Mouse (Mus musculus): ENCODE measurements around the gene Apon. TPM values are rescaled to one million over a fixed set of nuclear protein-coding genes. Genes with fewer than 3 reads are reported as not detected.

The Apon gene
- polyA plus RNA-seq, 1 experiment from 2014 or later: 0.70 TPM

DNA sequence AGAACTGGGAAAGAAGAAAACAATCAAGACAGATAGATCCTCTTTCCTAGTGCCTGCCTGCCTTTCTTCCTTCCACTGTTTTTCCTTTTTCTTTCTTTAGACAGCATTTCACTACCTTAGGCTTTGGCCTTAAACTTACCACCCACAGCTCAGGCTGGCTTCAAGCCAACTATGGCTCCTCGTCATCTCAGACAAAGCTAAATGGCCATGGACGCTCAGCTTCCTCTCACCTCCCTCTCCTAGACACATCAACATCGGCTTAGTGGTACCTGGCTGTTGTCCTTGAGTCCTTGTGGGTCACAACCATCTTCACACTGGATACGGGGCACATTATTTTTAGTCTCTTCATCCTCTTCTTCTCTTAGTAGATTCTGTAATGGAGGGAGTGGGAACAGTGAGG is 43.3 kb downstream of the Apon start:
- H3K4me2 ChIP-seq (replicated peaks; ENCODE audit: low read depth, low read length): no peak overlapping the region
- WGBS: 80% methylated on average over 4 of the region's 4 CpGs
- 0 out of 2 replicates have a peak overlapping the region, but pooled peaks have one; percentile 0 for H3K9ac ChIP-seq (ENCODE audit: low read depth, low read length)
- no peak for ATAC-seq (ENCODE audit: low FRiP score, low TSS enrichment)
- H3K36me3 ChIP-seq (ENCODE audit: control insufficient read depth, insufficient read depth, low read length): no peaks in the 10 kb centered on the region
- no peaks in the 10 kb centered on the region for H3K9me3 ChIP-seq (ENCODE audit: control insufficient read depth, low read length)
- peaks cover 2% of the 10 kb centered on the region; the same call in 1 of the 2 replicates for H3K4me1 ChIP-seq (ENCODE audit: control insufficient read depth, insufficient read depth, low read length)
- no peaks in the 10 kb centered on the region for H3K27me3 ChIP-seq (ENCODE audit: control insufficient read depth, insufficient read depth, low read length)
- H3K27ac ChIP-seq (ENCODE audit: low read depth, low read length): no peak overlapping the region
- no peak overlapping the region for H3K4me3 ChIP-seq (ENCODE audit: low read length)

GRCm38 (mm10) chr10:128297622-128298021 is 43.7 kb downstream of the Apon start:
- Histone ChIP-seq H3K9me3 (ENCODE audit: control insufficient read depth, low read length) (no peaks in the 10 kb centered on the region), H3K27ac (ENCODE audit: low read depth, low read length) (no peak overlapping the region), H3K9ac (ENCODE audit: low read depth, low read length) (0 out of 2 replicates have a peak overlapping the region, but pooled peaks have one; percentile 0), H3K4me3 (ENCODE audit: low read length) (no peak overlapping the region), H3K27me3 (ENCODE audit: control insufficient read depth, insufficient read depth, low read length) (no peaks in the 10 kb centered on the region), H3K4me2 (replicated peaks; ENCODE audit: low read depth, low read length) (no peak overlapping the region), H3K4me1 (ENCODE audit: control insufficient read depth, insufficient read depth, low read length) (peaks cover 4% of the 10 kb centered on the region; the same call in 1 of the 2 replicates), H3K36me3 (ENCODE audit: control insufficient read depth, insufficient read depth, low read length) (no peaks in the 10 kb centered on the region)
- WGBS: 73% methylated on average over 11 of the region's 11 CpGs
- no peak for ATAC-seq (ENCODE audit: low FRiP score, low TSS enrichment)

DNA sequence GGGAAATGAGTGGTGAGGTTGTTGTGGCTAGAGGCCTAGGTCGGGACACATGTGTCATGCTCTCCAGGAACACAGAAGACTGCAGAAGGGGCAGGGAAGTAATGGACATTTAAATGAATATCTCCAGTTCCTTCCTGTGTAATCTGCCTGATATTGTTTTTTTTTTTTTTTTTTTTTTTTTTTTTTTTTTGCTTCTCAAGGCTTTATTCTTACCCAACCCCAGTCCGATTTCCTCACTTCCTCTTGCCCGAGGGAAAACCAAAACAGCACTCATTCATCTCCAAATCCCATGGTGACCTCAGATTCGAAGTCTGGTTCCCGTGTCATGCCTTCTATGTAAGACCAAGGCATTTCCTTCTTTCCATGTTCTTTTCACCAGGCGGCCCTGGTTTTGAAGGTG is 44.3 kb downstream of the Apon start:
- H3K36me3 ChIP-seq (ENCODE audit: control insufficient read depth, insufficient read depth, low read length): no peaks in the 10 kb centered on the region
- H3K4me1 ChIP-seq (ENCODE audit: control insufficient read depth, insufficient read depth, low read length): peaks cover 4% of the 10 kb centered on the region; the same call in 1 of the 2 replicates
- H3K4me3 ChIP-seq (ENCODE audit: low read length): no peak overlapping the region
- H3K27me3 ChIP-seq (ENCODE audit: control insufficient read depth, insufficient read depth, low read length): no peaks in the 10 kb centered on the region
- no peak overlapping the region for H3K9ac ChIP-seq (ENCODE audit: low read depth, low read length)
- H3K9me3 ChIP-seq (ENCODE audit: control insufficient read depth, low read length): no peaks in the 10 kb centered on the region
- H3K4me2 ChIP-seq (replicated peaks; ENCODE audit: low read depth, low read length): no peak overlapping the region
- no peak for ATAC-seq (ENCODE audit: low FRiP score, low TSS enrichment)
- H3K27ac ChIP-seq (ENCODE audit: low read depth, low read length): no peak overlapping the region
- 71% methylated on average over 6 of the region's 6 CpGs for WGBS

- peaks cover 5% of the 10 kb centered on the region for H3K4me1 ChIP-seq (ENCODE audit: control insufficient read depth, insufficient read depth, low read length)
- H3K27ac ChIP-seq (ENCODE audit: low read depth, low read length): no peak within 1 kb of the TSS
- H3K9me3 ChIP-seq (ENCODE audit: control insufficient read depth, low read length): no peaks in the 10 kb centered on the region
- ATAC-seq (ENCODE audit: low FRiP score, low TSS enrichment): no peak
- no peaks in the 10 kb centered on the region for H3K27me3 ChIP-seq (ENCODE audit: control insufficient read depth, insufficient read depth, low read length)
- 0 out of 2 replicates have a peak within 1 kb of the TSS, but pooled peaks have one; percentile 0 for H3K9ac ChIP-seq (ENCODE audit: low read depth, low read length)
- 82% methylated on average over 11 of the region's 11 CpGs for WGBS
- no peak within 1 kb of the TSS for H3K4me2 ChIP-seq (replicated peaks; ENCODE audit: low read depth, low read length)
- no peaks in the 10 kb centered on the region for H3K36me3 ChIP-seq (ENCODE audit: control insufficient read depth, insufficient read depth, low read length)
- no peak within 1 kb of the TSS for H3K4me3 ChIP-seq (ENCODE audit: low read length)
These were observed 44.8 kb downstream of the Apon start, which contains the start of gene Il23a for GRCm38 (mm10) chr10:128298702-128299171. Gene Il23a (minus strand): TSS chr10:128298752.

GRCm38 (mm10) chr10:128302357-128302756 is 48.5 kb downstream of the Apon start:
- H3K36me3 ChIP-seq (ENCODE audit: control insufficient read depth, insufficient read depth, low read length): peaks cover 2% of the 10 kb centered on the region; the same call in 1 of the 2 replicates
- no peak for ATAC-seq (ENCODE audit: low FRiP score, low TSS enrichment)
- peak overlapping the region; percentile 53 for H3K4me3 ChIP-seq (ENCODE audit: low read length)
- H3K4me1 ChIP-seq (ENCODE audit: control insufficient read depth, insufficient read depth, low read length): peaks cover 13% of the 10 kb centered on the region
- H3K27me3 ChIP-seq (ENCODE audit: control insufficient read depth, insufficient read depth, low read length): no peaks in the 10 kb centered on the region
- H3K27ac ChIP-seq (ENCODE audit: low read depth, low read length): peak overlapping the region; percentile 96
- H3K4me2 ChIP-seq (replicated peaks; ENCODE audit: low read depth, low read length): peak overlapping the region; percentile 61
- WGBS: 36% methylated on average over 3 of the region's 3 CpGs
- H3K9me3 ChIP-seq (ENCODE audit: control insufficient read depth, low read length): no peaks in the 10 kb centered on the region
- peak overlapping the region; percentile 77 for H3K9ac ChIP-seq (ENCODE audit: low read depth, low read length)

GRCm38 (mm10) chr10:128302785-128303125 is 48.9 kb downstream of the Apon start:
- H3K36me3 ChIP-seq (ENCODE audit: control insufficient read depth, insufficient read depth, low read length): peaks cover 2% of the 10 kb centered on the region; the same call in 1 of the 2 replicates
- peak overlapping the region; percentile 77 for H3K9ac ChIP-seq (ENCODE audit: low read depth, low read length)
- H3K4me2 ChIP-seq (replicated peaks; ENCODE audit: low read depth, low read length): peak overlapping the region; percentile 61
- no peaks in the 10 kb centered on the region for H3K27me3 ChIP-seq (ENCODE audit: control insufficient read depth, insufficient read depth, low read length)
- H3K27ac ChIP-seq (ENCODE audit: low read depth, low read length): peak overlapping the region; percentile 96
- no peaks in the 10 kb centered on the region for H3K9me3 ChIP-seq (ENCODE audit: control insufficient read depth, low read length)
- peak overlapping the region; percentile 53 for H3K4me3 ChIP-seq (ENCODE audit: low read length)
- peaks cover 13% of the 10 kb centered on the region for H3K4me1 ChIP-seq (ENCODE audit: control insufficient read depth, insufficient read depth, low read length)
- ATAC-seq (ENCODE audit: low FRiP score, low TSS enrichment): peak; percentile 33
- WGBS: under 1% methylated on average over 9 of the region's 9 CpGs

DNA sequence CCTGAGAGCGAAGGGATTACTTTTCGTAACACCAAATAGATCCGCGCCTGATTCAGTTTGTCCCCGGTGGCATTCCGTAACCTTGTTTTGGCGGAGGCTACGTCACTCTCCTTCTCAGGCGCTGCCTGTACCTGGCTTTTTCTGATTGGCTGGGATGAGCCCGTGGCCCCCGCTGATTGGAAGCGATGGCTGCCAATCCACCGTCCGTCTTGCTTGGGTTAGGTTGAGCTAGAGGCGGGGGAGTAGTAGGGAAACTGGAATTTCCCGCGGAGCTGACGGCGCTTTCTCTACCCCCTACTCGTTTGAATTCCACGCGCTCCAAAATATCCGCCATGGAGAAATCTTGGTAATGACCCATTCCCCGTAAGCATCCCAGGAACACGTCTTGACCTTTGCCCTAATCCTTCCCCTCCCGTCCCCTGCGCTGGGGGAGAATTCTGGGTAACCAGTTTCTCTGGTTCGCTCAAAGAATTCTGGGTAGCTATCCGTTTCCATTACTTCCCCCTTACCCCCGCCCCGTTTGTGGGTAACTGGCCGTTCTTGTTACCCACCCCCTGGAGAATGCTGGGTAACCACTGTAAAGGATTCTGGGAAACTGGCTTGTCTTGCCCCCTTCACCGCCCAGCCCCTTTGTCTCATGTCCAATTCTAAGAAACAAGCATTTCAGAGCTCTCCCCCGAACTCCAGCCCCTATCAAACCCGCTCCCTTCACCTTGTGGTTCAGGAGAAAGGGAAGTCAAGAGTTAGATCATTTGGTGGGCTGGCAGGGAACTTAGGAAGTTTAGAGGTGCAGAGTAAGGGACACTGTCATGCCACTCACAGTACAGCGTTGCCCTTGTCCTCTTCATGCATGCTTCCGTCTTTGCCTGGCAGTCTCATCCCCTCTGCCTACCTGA is 49.5 kb downstream of the Apon start, which contains the start of gene Pan2:
Gene Pan2 (plus strand): TSS at position 210 of the 896 bp plus-strand sequence.
- peaks cover 13% of the 10 kb centered on the region for H3K4me1 ChIP-seq (ENCODE audit: control insufficient read depth, insufficient read depth, low read length)
- peak within 1 kb of the TSS; percentile 96 for H3K27ac ChIP-seq (ENCODE audit: low read depth, low read length)
- peak within 1 kb of the TSS; percentile 53 for H3K4me3 ChIP-seq (ENCODE audit: low read length)
- peak within 1 kb of the TSS; percentile 77 for H3K9ac ChIP-seq (ENCODE audit: low read depth, low read length)
- peak within 1 kb of the TSS; percentile 83 for H3K4me2 ChIP-seq (replicated peaks; ENCODE audit: low read depth, low read length)
- peak; percentile 98 for ATAC-seq (ENCODE audit: low FRiP score, low TSS enrichment)
- no peaks in the 10 kb centered on the region for H3K27me3 ChIP-seq (ENCODE audit: control insufficient read depth, insufficient read depth, low read length)
- WGBS: 2% methylated on average over 37 of the region's 37 CpGs
- no peaks in the 10 kb centered on the region for H3K9me3 ChIP-seq (ENCODE audit: control insufficient read depth, low read length)
- H3K36me3 ChIP-seq (ENCODE audit: control insufficient read depth, insufficient read depth, low read length): peaks cover 9% of the 10 kb centered on the region; the same call in 1 of the 2 replicates
